Mouse (Mus musculus) embryonic fibroblast, embryonic 13.5 days (primary cell): ENCODE measurements around the gene Msi2. TPM values are rescaled to one million over a fixed set of nuclear protein-coding genes. Genes with fewer than 3 reads are reported as not detected.

Experiments used
- H3K27ac ChIP-seq: 2 replicates; pipeline ENCODE4 v1.5.1; 2012; ENCODE audit warnings: low read length, control low read depth, inconsistent platforms; ENCODE audit not compliant: insufficient read depth
- H3K4me1 ChIP-seq: 2 replicates; pipeline ENCODE4 v1.6.1; 2011; ENCODE audit warnings: low read length; ENCODE audit not compliant: control insufficient read depth, insufficient read depth
- H3K4me3 ChIP-seq: 2 replicates; pipeline ENCODE4 v1.5.1; 2011; ENCODE audit warnings: mild to moderate bottlenecking, control low read depth, low read length; ENCODE audit not compliant: insufficient read depth
- CTCF ChIP-seq: IDR thresholded peaks from 2 replicates; pipeline ENCODE4 v1.5.1; 2011; ENCODE audit warnings: mild to moderate bottlenecking, control low read depth, low read length, moderate library complexity, borderline replicate concordance; ENCODE audit not compliant: insufficient read depth
- POLR2A ChIP-seq: IDR thresholded peaks from 2 replicates; pipeline ENCODE4 v1.6.1; 2011; ENCODE audit warnings: low read depth, mild to moderate bottlenecking, control low read depth, low read length, moderate library complexity
- polyA plus RNA-seq: library from polyadenylated mRNA; stranded (reverse); fragments of >200 nt; gene quantifications from 2 replicates; pipeline ENCODE4 v1.2.4, GENCODE M21; 2011; ENCODE audit warnings: low read depth; ENCODE audit not compliant: missing spikeins, insufficient read length

Gene Msi2
- polyA plus RNA-seq, 1 experiment: 44.9 TPM

GRCm38 (mm10) chr11:88619468-88620157 is 98.7 kb downstream of the Msi2 start:
- TF ChIP-seq POLR2A: no peak
- TF ChIP-seq CTCF: no peak
- Histone ChIP-seq H3K4me3 (no peak overlapping the region), H3K27ac (no peak overlapping the region), H3K4me1 (peaks cover 12% of the 10 kb centered on the region; the same call in 1 of the 2 replicates)

GRCm38 (mm10) chr11:88618732-88619309 is 99.5 kb downstream of the Msi2 start:
- TF ChIP-seq CTCF: no peak
- TF ChIP-seq POLR2A: no peak
- Histone ChIP-seq H3K4me3 (no peak overlapping the region), H3K27ac (no peak overlapping the region), H3K4me1 (peaks cover 15% of the 10 kb centered on the region; the same call in 1 of the 2 replicates)

- peaks cover 17% of the 10 kb centered on the region; the same call in 1 of the 2 replicates for H3K4me1 ChIP-seq
- no peak overlapping the region for H3K4me3 ChIP-seq
- TF ChIP-seq POLR2A (no peak), CTCF (no peak)
- no peak overlapping the region for H3K27ac ChIP-seq
Observed at GRCm38 (mm10) chr11:88618005-88618501, 100.3 kb downstream of the Msi2 start.

GRCm38 (mm10) chr11:88617380-88617779 is 100.9 kb downstream of the Msi2 start:
- H3K27ac ChIP-seq: no peak overlapping the region
- no peak overlapping the region for H3K4me3 ChIP-seq
- TF ChIP-seq POLR2A: no peak
- no peak for TF ChIP-seq CTCF
- H3K4me1 ChIP-seq: peaks cover 17% of the 10 kb centered on the region; the same call in 1 of the 2 replicates

- Histone ChIP-seq H3K27ac (no peak overlapping the region), H3K4me1 (peaks cover 10% of the 10 kb centered on the region; the same call in 1 of the 2 replicates), H3K4me3 (no peak overlapping the region)
- TF ChIP-seq POLR2A: no peak
- no peak for TF ChIP-seq CTCF
Observed at GRCm38 (mm10) chr11:88614527-88615305, 103.6 kb downstream of the Msi2 start.

GRCm38 (mm10) chr11:88613771-88614526 is 104.4 kb downstream of the Msi2 start:
- Histone ChIP-seq H3K4me3 (no peak overlapping the region), H3K4me1 (peaks cover 5% of the 10 kb centered on the region; the same call in 1 of the 2 replicates), H3K27ac (no peak overlapping the region)
- TF ChIP-seq CTCF (no peak), POLR2A (no peak)

- TF ChIP-seq CTCF (no peak), POLR2A (no peak)
- peaks cover 4% of the 10 kb centered on the region; the same call in 1 of the 2 replicates for H3K4me1 ChIP-seq
- H3K4me3 ChIP-seq: no peak overlapping the region
- H3K27ac ChIP-seq: no peak overlapping the region
Observed at GRCm38 (mm10) chr11:88613008-88613407, 105.3 kb downstream of the Msi2 start.

- Histone ChIP-seq H3K27ac (no peak overlapping the region), H3K4me1 (peaks cover 4% of the 10 kb centered on the region; the same call in 1 of the 2 replicates), H3K4me3 (no peak overlapping the region)
- TF ChIP-seq CTCF (no peak), POLR2A (no peak)
Observed at GRCm38 (mm10) chr11:88612141-88612540, 106.2 kb downstream of the Msi2 start.

- Histone ChIP-seq H3K4me1 (peaks cover 4% of the 10 kb centered on the region; the same call in 1 of the 2 replicates), H3K27ac (no peak overlapping the region), H3K4me3 (no peak overlapping the region)
- no peak for TF ChIP-seq POLR2A
- no peak for TF ChIP-seq CTCF
Observed at GRCm38 (mm10) chr11:88610809-88611208, 107.5 kb downstream of the Msi2 start.
